Mouse (Mus musculus): ENCODE data around the gene Rasal2. TPM values are rescaled to one million over a fixed set of nuclear protein-coding genes. Genes with fewer than 3 reads are reported as not detected.

Gene Rasal2
- polyA plus RNA-seq, 1 experiment from 2014 or later, result 46.7 TPM

- Histone ChIP-seq H3K4me1 (ENCODE audit: control insufficient read depth, insufficient read depth, low read length) (peaks cover 15% of the 10 kb centered on the region), H3K4me2 (ENCODE audit: low read length) (peak overlapping the region; percentile 39), H3K36me3 (ENCODE audit: control insufficient read depth, insufficient read depth, low read length) (peaks cover 4% of the 10 kb centered on the region; the same call in 1 of the 2 replicates), H3K9ac (ENCODE audit: low read depth, low read length) (0 out of 2 replicates have a peak overlapping the region, but pooled peaks have one; percentile 41), H3K27ac (ENCODE audit: low read length) (no peak overlapping the region), H3K4me3 (ENCODE audit: low read depth, low read length) (no peak overlapping the region), H3K27me3 (ENCODE audit: control insufficient read depth, insufficient read depth, low read depth, low read length) (no peaks in the 10 kb centered on the region), H3K9me3 (replicated peaks; ENCODE audit: control insufficient read depth, low read length, poor library complexity, severe bottlenecking) (no peaks in the 10 kb centered on the region)
- WGBS, result 20% methylated on average over 9 of the region's 9 CpGs
- ATAC-seq, result no peak
Observed at GRCm38 (mm10) chr1:157178988-157179764, 233.2 kb downstream of the Rasal2 start.

GRCm38 (mm10) chr1:157169292-157169691, 243.1 kb downstream of the Rasal2 start:
- H3K4me3 ChIP-seq (ENCODE audit: low read depth, low read length), result no peak overlapping the region
- H3K4me2 ChIP-seq (ENCODE audit: low read length), result no peak overlapping the region
- ATAC-seq, result no peak
- 86% methylated on average over 8 of the region's 8 CpGs for WGBS
- no peaks in the 10 kb centered on the region for H3K4me1 ChIP-seq (ENCODE audit: control insufficient read depth, insufficient read depth, low read length)
- H3K9me3 ChIP-seq (replicated peaks; ENCODE audit: control insufficient read depth, low read length, poor library complexity, severe bottlenecking), result no peaks in the 10 kb centered on the region
- no peak overlapping the region for H3K27ac ChIP-seq (ENCODE audit: low read length)
- H3K36me3 ChIP-seq (ENCODE audit: control insufficient read depth, insufficient read depth, low read length), result no peaks in the 10 kb centered on the region
- H3K9ac ChIP-seq (ENCODE audit: low read depth, low read length), result no peak overlapping the region
- H3K27me3 ChIP-seq (ENCODE audit: control insufficient read depth, insufficient read depth, low read depth, low read length), result no peaks in the 10 kb centered on the region

- no peaks in the 10 kb centered on the region for H3K9me3 ChIP-seq (replicated peaks; ENCODE audit: control insufficient read depth, low read length, poor library complexity, severe bottlenecking)
- no peaks in the 10 kb centered on the region for H3K27me3 ChIP-seq (ENCODE audit: control insufficient read depth, insufficient read depth, low read depth, low read length)
- no peak overlapping the region for H3K27ac ChIP-seq (ENCODE audit: low read length)
- no peaks in the 10 kb centered on the region for H3K4me1 ChIP-seq (ENCODE audit: control insufficient read depth, insufficient read depth, low read length)
- no peak overlapping the region for H3K9ac ChIP-seq (ENCODE audit: low read depth, low read length)
- ATAC-seq, result no peak
- 92% methylated on average over 7 of the region's 7 CpGs for WGBS
- H3K4me3 ChIP-seq (ENCODE audit: low read depth, low read length), result no peak overlapping the region
- H3K36me3 ChIP-seq (ENCODE audit: control insufficient read depth, insufficient read depth, low read length), result no peaks in the 10 kb centered on the region; the same call in 1 of the 2 replicates
- no peak overlapping the region for H3K4me2 ChIP-seq (ENCODE audit: low read length)
Observed at GRCm38 (mm10) chr1:157168891-157169290, 243.5 kb downstream of the Rasal2 start.

- H3K9me3 ChIP-seq (replicated peaks; ENCODE audit: control insufficient read depth, low read length, poor library complexity, severe bottlenecking), result no peaks in the 10 kb centered on the region
- H3K4me1 ChIP-seq (ENCODE audit: control insufficient read depth, insufficient read depth, low read length), result no peaks in the 10 kb centered on the region
- H3K9ac ChIP-seq (ENCODE audit: low read depth, low read length), result no peak overlapping the region
- H3K27ac ChIP-seq (ENCODE audit: low read length), result no peak overlapping the region
- no peak overlapping the region for H3K4me2 ChIP-seq (ENCODE audit: low read length)
- no peak for ATAC-seq
- peaks cover 9% of the 10 kb centered on the region for H3K36me3 ChIP-seq (ENCODE audit: control insufficient read depth, insufficient read depth, low read length)
- H3K27me3 ChIP-seq (ENCODE audit: control insufficient read depth, insufficient read depth, low read depth, low read length), result no peaks in the 10 kb centered on the region
- no peak overlapping the region for H3K4me3 ChIP-seq (ENCODE audit: low read depth, low read length)
Observed at GRCm38 (mm10) chr1:157153781-157154180, 258.6 kb downstream of the Rasal2 start.

GRCm38 (mm10) chr1:157150107-157150506, 262.3 kb downstream of the Rasal2 start:
- Histone ChIP-seq H3K4me3 (ENCODE audit: low read depth, low read length) (no peak overlapping the region), H3K4me1 (ENCODE audit: control insufficient read depth, insufficient read depth, low read length) (no peaks in the 10 kb centered on the region), H3K9ac (ENCODE audit: low read depth, low read length) (no peak overlapping the region), H3K27me3 (ENCODE audit: control insufficient read depth, insufficient read depth, low read depth, low read length) (no peaks in the 10 kb centered on the region), H3K36me3 (ENCODE audit: control insufficient read depth, insufficient read depth, low read length) (peaks cover 13% of the 10 kb centered on the region; the same call in 1 of the 2 replicates), H3K27ac (ENCODE audit: low read length) (no peak overlapping the region), H3K9me3 (replicated peaks; ENCODE audit: control insufficient read depth, low read length, poor library complexity, severe bottlenecking) (no peaks in the 10 kb centered on the region), H3K4me2 (ENCODE audit: low read length) (no peak overlapping the region)
- no peak for ATAC-seq
- WGBS, result 88% methylated on average over 1 of the region's 1 CpGs

GRCm38 (mm10) chr1:157144621-157145020, 267.8 kb downstream of the Rasal2 start:
- Histone ChIP-seq H3K9ac (ENCODE audit: low read depth, low read length) (no peak overlapping the region), H3K36me3 (ENCODE audit: control insufficient read depth, insufficient read depth, low read length) (peaks cover 18% of the 10 kb centered on the region), H3K4me1 (ENCODE audit: control insufficient read depth, insufficient read depth, low read length) (no peaks in the 10 kb centered on the region), H3K27me3 (ENCODE audit: control insufficient read depth, insufficient read depth, low read depth, low read length) (no peaks in the 10 kb centered on the region), H3K27ac (ENCODE audit: low read length) (no peak overlapping the region), H3K9me3 (replicated peaks; ENCODE audit: control insufficient read depth, low read length, poor library complexity, severe bottlenecking) (no peaks in the 10 kb centered on the region), H3K4me3 (ENCODE audit: low read depth, low read length) (no peak overlapping the region), H3K4me2 (ENCODE audit: low read length) (no peak overlapping the region)
- ATAC-seq, result no peak
- 94% methylated on average over 3 of the region's 3 CpGs for WGBS

- H3K9me3 ChIP-seq (replicated peaks; ENCODE audit: control insufficient read depth, low read length, poor library complexity, severe bottlenecking), result no peaks in the 10 kb centered on the region
- no peak overlapping the region for H3K4me3 ChIP-seq (ENCODE audit: low read depth, low read length)
- H3K9ac ChIP-seq (ENCODE audit: low read depth, low read length), result no peak overlapping the region
- no peak overlapping the region for H3K27ac ChIP-seq (ENCODE audit: low read length)
- no peak for ATAC-seq
- no peaks in the 10 kb centered on the region for H3K4me1 ChIP-seq (ENCODE audit: control insufficient read depth, insufficient read depth, low read length)
- peaks cover 19% of the 10 kb centered on the region for H3K36me3 ChIP-seq (ENCODE audit: control insufficient read depth, insufficient read depth, low read length)
- H3K4me2 ChIP-seq (ENCODE audit: low read length), result no peak overlapping the region
- no peaks in the 10 kb centered on the region for H3K27me3 ChIP-seq (ENCODE audit: control insufficient read depth, insufficient read depth, low read depth, low read length)
- 65% methylated on average over 7 of the region's 7 CpGs for WGBS
Observed at GRCm38 (mm10) chr1:157143326-157143932, 269.0 kb downstream of the Rasal2 start.

GRCm38 (mm10) chr1:157141014-157141413, 271.4 kb downstream of the Rasal2 start:
- Histone ChIP-seq H3K4me3 (ENCODE audit: low read depth, low read length) (no peak overlapping the region), H3K36me3 (ENCODE audit: control insufficient read depth, insufficient read depth, low read length) (peaks cover 10% of the 10 kb centered on the region), H3K9ac (ENCODE audit: low read depth, low read length) (no peak overlapping the region), H3K9me3 (replicated peaks; ENCODE audit: control insufficient read depth, low read length, poor library complexity, severe bottlenecking) (no peaks in the 10 kb centered on the region), H3K4me2 (ENCODE audit: low read length) (no peak overlapping the region), H3K27me3 (ENCODE audit: control insufficient read depth, insufficient read depth, low read depth, low read length) (no peaks in the 10 kb centered on the region), H3K4me1 (ENCODE audit: control insufficient read depth, insufficient read depth, low read length) (no peaks in the 10 kb centered on the region), H3K27ac (ENCODE audit: low read length) (no peak overlapping the region)
- ATAC-seq, result no peak
- WGBS, result 88% methylated on average over 3 of the region's 3 CpGs

GRCm38 (mm10) chr1:157137854-157138241, 274.5 kb downstream of the Rasal2 start:
- Histone ChIP-seq H3K4me1 (ENCODE audit: control insufficient read depth, insufficient read depth, low read length) (no peaks in the 10 kb centered on the region), H3K27me3 (ENCODE audit: control insufficient read depth, insufficient read depth, low read depth, low read length) (no peaks in the 10 kb centered on the region), H3K4me2 (ENCODE audit: low read length) (no peak overlapping the region), H3K9me3 (replicated peaks; ENCODE audit: control insufficient read depth, low read length, poor library complexity, severe bottlenecking) (no peaks in the 10 kb centered on the region), H3K4me3 (ENCODE audit: low read depth, low read length) (no peak overlapping the region), H3K27ac (ENCODE audit: low read length) (no peak overlapping the region), H3K36me3 (ENCODE audit: control insufficient read depth, insufficient read depth, low read length) (peaks cover 8% of the 10 kb centered on the region; the same call in 1 of the 2 replicates), H3K9ac (ENCODE audit: low read depth, low read length) (no peak overlapping the region)
- WGBS, result 95% methylated on average over 1 of the region's 1 CpGs
- ATAC-seq, result no peak

All from midbrain, embryonic 16.5 days (tissue).